Mouse (Mus musculus) stomach, postnatal 0 days (tissue): ENCODE data around the gene Col11a2. TPM values are rescaled to one million over a fixed set of nuclear protein-coding genes. Genes with fewer than 3 reads are reported as not detected.

Source experiments
- ATAC-seq: fragments of 200-750 bp; cut with Nextera tagmentation; 2 replicates; pipeline ENCODE4 v1.8.0; 2017; ENCODE audit not compliant: low FRiP score, low TSS enrichment
- DNase-seq: peaks from one replicate; pipeline ENCODE4 v3.0.0-alpha.2; 2016; ENCODE audit warnings: low spot score
- H3K27ac ChIP-seq: fragments of 300-500 bp; sonication (generic); replicated peaks from 2 replicates; pipeline ENCODE4 v1.5.1; 2014; ENCODE audit warnings: mild to moderate bottlenecking, control low read depth
- H3K27me3 ChIP-seq: fragments of 300-500 bp; sonication (generic); 2 replicates; pipeline ENCODE4 v1.6.1; 2014; ENCODE audit warnings: low read length; ENCODE audit not compliant: control insufficient read depth, insufficient read depth
- H3K36me3 ChIP-seq: fragments of 300-500 bp; sonication (generic); 2 replicates; pipeline ENCODE4 v1.6.1; 2014; ENCODE audit warnings: low read length, mixed read lengths; ENCODE audit not compliant: control insufficient read depth, insufficient read depth
- H3K4me1 ChIP-seq: fragments of 300-500 bp; sonication (generic); replicated peaks from 2 replicates; pipeline ENCODE4 v1.6.1; 2014; ENCODE audit warnings: antibody characterized with exemption; ENCODE audit not compliant: control insufficient read depth, insufficient read depth
- H3K4me2 ChIP-seq: fragments of 300-500 bp; sonication (generic); replicated peaks from 2 replicates; pipeline ENCODE4 v1.6.1; 2014; ENCODE audit warnings: low read depth, mild to moderate bottlenecking, control low read depth, moderate library complexity
- H3K4me3 ChIP-seq: fragments of 300-500 bp; sonication (generic); 2 replicates; pipeline ENCODE4 v1.5.1; 2014; ENCODE audit warnings: low read depth, low read length, control low read depth
- H3K9ac ChIP-seq: fragments of 300-500 bp; sonication (generic); 2 replicates; pipeline ENCODE4 v1.6.1; 2014; ENCODE audit warnings: mild to moderate bottlenecking, low read length, control low read depth, mixed read lengths
- H3K9me3 ChIP-seq: fragments of 300-500 bp; sonication (generic); 2 replicates; pipeline ENCODE4 v1.6.1; 2016; ENCODE audit warnings: low read length; ENCODE audit not compliant: control insufficient read depth
- CTCF ChIP-seq: IDR thresholded peaks from 2 replicates; pipeline ENCODE4 v1.5.1; 2016; ENCODE audit warnings: antibody characterized with exemption, low read depth, mild to moderate bottlenecking, moderate library complexity
- EP300 ChIP-seq: optimal IDR thresholded peaks from 2 replicates; pipeline ENCODE3; 2016; ENCODE audit warnings: antibody characterized with exemption
- WGBS: fragments of 180-500 bp; shearing (Covaris S2); extraction: QIAGEN DNeasy Blood & Tissue Kit; methylation state at CpG from one replicate; pipeline ENCODE4 v1.1.7; 2014; 5-methylcytosine and 5-hydroxymethylcytosine counted together
- microRNA counts: library from miRNA; unstranded; fragments of <30 nt; microRNA quantifications from one replicate; lab custom pipeline; 2015
- microRNA-seq: library from miRNA; unstranded; fragments of <30 nt; microRNA quantifications from one replicate; pipeline ENCODE4, GENCODE M21; 2016
- polyA plus RNA-seq: library from polyadenylated mRNA; unstranded; fragments of >200 nt; fragmentation: Nextera tagmentation; extraction: Ambion mirVana; gene quantifications from 2 replicates; pipeline ENCODE4 v1.2.1, GENCODE M21; 2015

Col11a2 gene
- polyA plus RNA-seq, 1 experiment from 2014 or later, result 0.18 TPM

- no peaks in the 10 kb centered on the region for H3K9me3 ChIP-seq
- H3K36me3 ChIP-seq, result peaks cover 18% of the 10 kb centered on the region
- H3K4me1 ChIP-seq, result no peaks in the 10 kb centered on the region
- H3K4me2 ChIP-seq, result no peak overlapping the region
- WGBS, result 76% methylated on average over 7 of the region's 7 CpGs
- H3K4me3 ChIP-seq, result no peak overlapping the region
- TF ChIP-seq CTCF, result no peak
- no peak for TF ChIP-seq EP300
- H3K27me3 ChIP-seq, result no peaks in the 10 kb centered on the region
- ATAC-seq (0 out of 2 replicates have a peak, but pooled peaks have one; percentile 6), DNase-seq (no peak)
- H3K27ac ChIP-seq, result no peak overlapping the region
- no peak overlapping the region for H3K9ac ChIP-seq
Measured at GRCm38 (mm10) chr17:34107109-34107867, 68.1 kb downstream of the Col11a2 start.

DNA sequence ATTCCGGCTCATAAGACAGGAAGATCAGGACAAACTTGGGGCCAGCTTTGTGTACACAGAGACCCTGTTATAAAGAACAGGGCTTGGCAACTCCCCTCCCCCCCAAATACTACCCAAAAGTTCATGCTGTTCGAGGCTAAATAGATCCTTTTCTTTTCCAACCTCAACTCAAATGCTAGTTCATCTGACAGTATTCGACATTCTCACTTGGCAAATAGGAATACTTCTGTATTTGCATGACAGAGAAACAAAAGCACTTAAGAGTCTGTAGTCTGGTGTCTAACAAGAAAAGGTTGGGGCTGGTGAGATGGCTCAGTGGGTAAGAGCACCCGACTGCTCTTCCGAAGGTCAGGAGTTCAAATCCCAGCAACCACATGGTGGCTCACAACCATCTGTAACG is 69.2 kb downstream of the Col11a2 start:
- ATAC-seq, result no peak
- Histone ChIP-seq H3K27me3 (no peaks in the 10 kb centered on the region), H3K4me3 (no peak overlapping the region), H3K27ac (no peak overlapping the region), H3K36me3 (peaks cover 29% of the 10 kb centered on the region), H3K9me3 (no peaks in the 10 kb centered on the region), H3K4me1 (no peaks in the 10 kb centered on the region), H3K9ac (no peak overlapping the region), H3K4me2 (no peak overlapping the region)
- no peak for DNase-seq
- WGBS, result 80% methylated on average over 5 of the region's 6 CpGs
- TF ChIP-seq CTCF (no peak), EP300 (no peak)

DNA sequence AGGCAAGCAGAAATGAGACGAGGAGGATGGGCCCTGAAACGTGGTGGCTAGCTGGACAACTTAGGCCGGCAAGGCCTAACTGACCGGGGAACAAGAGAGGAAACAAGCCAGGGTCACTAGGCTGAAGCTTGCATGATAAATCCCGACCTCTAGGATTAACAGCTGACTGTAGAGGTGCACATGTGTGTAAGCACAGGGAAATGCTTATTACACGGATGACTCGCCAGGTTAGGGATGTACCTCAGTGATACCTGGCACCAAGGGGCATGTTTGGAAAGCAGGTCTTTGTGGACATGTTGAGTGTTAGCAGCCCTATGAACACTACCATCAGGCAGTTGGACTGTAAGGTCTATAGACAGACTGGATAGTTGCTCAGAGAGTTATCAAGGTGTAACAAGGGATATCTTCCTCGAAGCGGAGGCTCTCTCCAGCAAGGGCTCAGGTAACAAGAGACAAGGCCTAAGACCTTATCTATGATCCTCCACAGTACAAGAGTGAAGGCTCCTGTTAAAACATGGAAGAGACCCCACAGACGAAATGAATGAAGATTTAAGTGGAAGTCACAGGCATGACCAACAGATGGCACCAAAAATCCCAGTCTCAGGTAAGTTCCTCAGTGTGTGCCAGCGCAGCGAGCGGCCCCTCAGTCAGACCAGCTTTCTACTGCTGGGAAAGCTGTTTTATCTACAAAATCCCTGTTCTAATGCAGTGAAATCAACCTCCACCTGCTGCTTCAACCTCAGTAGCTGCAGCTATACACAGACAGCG is 70.0 kb downstream of the Col11a2 start:
- Histone ChIP-seq H3K9me3 (no peaks in the 10 kb centered on the region), H3K36me3 (peaks cover 36% of the 10 kb centered on the region), H3K9ac (no peak overlapping the region), H3K4me3 (no peak overlapping the region), H3K4me1 (no peaks in the 10 kb centered on the region), H3K4me2 (no peak overlapping the region), H3K27me3 (no peaks in the 10 kb centered on the region), H3K27ac (peak overlapping the region; percentile 20; the same call in 1 of the 2 replicates)
- DNase-seq (no peak), ATAC-seq (peak; percentile 22; the same call in 1 of the 2 replicates)
- 77% methylated on average over 14 of the region's 14 CpGs for WGBS
- no peak for TF ChIP-seq EP300
- TF ChIP-seq CTCF, result peak; percentile 50

GRCm38 (mm10) chr17:34109806-34110195 is 70.6 kb downstream of the Col11a2 start:
- no peak overlapping the region for H3K9ac ChIP-seq
- no peak overlapping the region for H3K4me2 ChIP-seq
- no peaks in the 10 kb centered on the region for H3K9me3 ChIP-seq
- H3K4me1 ChIP-seq, result no peaks in the 10 kb centered on the region
- H3K27me3 ChIP-seq, result no peaks in the 10 kb centered on the region
- 65% methylated on average over 3 of the region's 3 CpGs for WGBS
- peak overlapping the region; percentile 20; the same call in 1 of the 2 replicates for H3K27ac ChIP-seq
- TF ChIP-seq EP300, result no peak
- no peak for TF ChIP-seq CTCF
- DNase-seq, result no peak
- peak; percentile 49 for ATAC-seq
- no peak overlapping the region for H3K4me3 ChIP-seq
- H3K36me3 ChIP-seq, result peaks cover 40% of the 10 kb centered on the region

DNA sequence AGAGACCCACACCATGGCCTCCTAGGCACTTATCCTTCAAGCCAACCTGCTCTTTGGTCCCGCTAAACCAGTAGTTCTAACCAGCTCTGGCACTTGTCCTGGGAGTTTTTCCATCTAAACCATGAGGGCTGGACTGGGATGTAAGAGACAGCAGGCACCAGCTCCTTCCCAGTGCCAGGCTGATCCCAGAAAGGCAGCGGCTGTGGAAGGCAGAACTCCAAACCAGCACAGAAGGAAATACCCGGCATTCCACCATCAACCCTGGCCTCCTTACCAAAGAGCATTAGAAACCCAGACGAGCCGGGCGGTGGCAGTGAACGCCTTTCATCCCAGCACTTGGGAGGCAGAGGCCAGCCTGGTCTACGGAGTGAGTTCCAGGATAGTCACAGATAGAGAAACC is 71.1 kb downstream of the Col11a2 start:
- DNase-seq, result no peak
- Histone ChIP-seq H3K9ac (no peak overlapping the region), H3K9me3 (no peaks in the 10 kb centered on the region), H3K4me1 (no peaks in the 10 kb centered on the region), H3K36me3 (peaks cover 46% of the 10 kb centered on the region), H3K4me2 (no peak overlapping the region), H3K27ac (no peak overlapping the region; the same call in 1 of the 2 replicates), H3K27me3 (no peaks in the 10 kb centered on the region), H3K4me3 (no peak overlapping the region)
- TF ChIP-seq CTCF (no peak), EP300 (no peak)
- WGBS, result 51% methylated on average over 8 of the region's 8 CpGs
- ATAC-seq, result peak; percentile 6; the same call in 1 of the 2 replicates

GRCm38 (mm10) chr17:34114114-34114513 is 74.9 kb downstream of the Col11a2 start:
- H3K9ac ChIP-seq, result no peak overlapping the region
- no peak overlapping the region for H3K4me2 ChIP-seq
- H3K36me3 ChIP-seq, result peaks cover 61% of the 10 kb centered on the region
- H3K4me1 ChIP-seq, result no peaks in the 10 kb centered on the region
- no peak overlapping the region for H3K4me3 ChIP-seq
- ATAC-seq, result no peak
- 89% methylated on average over 7 of the region's 7 CpGs for WGBS
- no peak for DNase-seq
- H3K27ac ChIP-seq, result no peak overlapping the region
- no peaks in the 10 kb centered on the region for H3K27me3 ChIP-seq
- TF ChIP-seq EP300, result no peak
- no peak for TF ChIP-seq CTCF
- H3K9me3 ChIP-seq, result no peaks in the 10 kb centered on the region

MicroRNAs within 50 kb of the gene (microRNA counts, 519-probe panel; counts per million panel counts)
- not detected for microRNA mmu-miR-219 (lab: Ali Mortazavi, UCI)

Small RNA genes lying within 50 kb of the gene (microRNA-seq; reads per million reads assigned to microRNA genes)
- gene Mir219a-1 (not detected), gene Mir219c (not detected)

Other genes starting within 250 kb of the Col11a2 start
- gene Kank3, start 228.9 kb upstream of the Col11a2 start, polyA plus RNA-seq, result 17.1 and 20.3 TPM in 2 replicates
- 1,008 and 1,055 TPM in 2 replicates for gene Rps28, start 214.9 kb upstream of the Col11a2 start, polyA plus RNA-seq
- 497 TPM in 2 replicates for gene Ndufa7, start 214.9 kb upstream of the Col11a2 start, polyA plus RNA-seq
- 32.7 and 38.2 TPM in 2 replicates for gene Cd320, start 196.3 kb upstream of the Col11a2 start, polyA plus RNA-seq
- not detected in 2 replicates for gene Gm7029, start 165.6 kb upstream of the Col11a2 start, polyA plus RNA-seq
- 1.3 and 1.7 TPM in 2 replicates for gene Kifc1, start 148.8 kb upstream of the Col11a2 start, polyA plus RNA-seq
- 1.1 TPM in 2 replicates for gene Platr17, start 134.3 kb upstream of the Col11a2 start, polyA plus RNA-seq
- 18.1 and 22.4 TPM in 2 replicates for gene Daxx, start 130.0 kb upstream of the Col11a2 start, polyA plus RNA-seq
- gene Tapbp, start 123.5 kb upstream of the Col11a2 start, polyA plus RNA-seq, result 63.7 and 72.4 TPM in 2 replicates
- gene Zbtb22, start 123.5 kb upstream of the Col11a2 start, polyA plus RNA-seq, result 10.7 and 12.2 TPM in 2 replicates
- 18.6 and 24.4 TPM in 2 replicates for gene Rgl2, start 109.9 kb upstream of the Col11a2 start, polyA plus RNA-seq
- gene Pfdn6, start 99.1 kb upstream of the Col11a2 start, polyA plus RNA-seq, result 92.7 and 96.8 TPM in 2 replicates
- gene Wdr46, start 98.8 kb upstream of the Col11a2 start, polyA plus RNA-seq, result 17.1 and 20.2 TPM in 2 replicates
- gene B3galt4, start 87.9 kb upstream of the Col11a2 start, polyA plus RNA-seq, result 15.0 and 15.2 TPM in 2 replicates
- 24.7 and 26.3 TPM in 2 replicates for gene Vps52, start 83.6 kb upstream of the Col11a2 start, polyA plus RNA-seq
- gene Rps18, start 83.4 kb upstream of the Col11a2 start, polyA plus RNA-seq, result 1,740 and 1,781 TPM in 2 replicates
- gene H2-K1, start 39.1 kb upstream of the Col11a2 start, polyA plus RNA-seq, result 129 and 130 TPM in 2 replicates
- gene Ring1, start 14.8 kb upstream of the Col11a2 start, polyA plus RNA-seq, result 13.3 and 14.6 TPM in 2 replicates
- gene H2-Ke6, start 11.4 kb upstream of the Col11a2 start, polyA plus RNA-seq, result 37.6 and 42.4 TPM in 2 replicates
- gene Slc39a7, start 7.8 kb upstream of the Col11a2 start, polyA plus RNA-seq, result 114 and 118 TPM in 2 replicates
- gene Rxrb, start 7.6 kb upstream of the Col11a2 start, polyA plus RNA-seq, result 25.0 and 26.9 TPM in 2 replicates
- gene H2-Oa, start 52.9 kb downstream of the Col11a2 start, polyA plus RNA-seq, result 0.25 and 0.29 TPM in 2 replicates
- 9.1 and 9.5 TPM in 2 replicates for gene H2-DMa, start 80.1 kb downstream of the Col11a2 start, polyA plus RNA-seq
- 45.0 and 48.1 TPM in 2 replicates for gene Brd2, start 83.2 kb downstream of the Col11a2 start, polyA plus RNA-seq
- gene H2-DMb2, start 103.9 kb downstream of the Col11a2 start, polyA plus RNA-seq, result 0.45 and 0.53 TPM in 2 replicates
- 2.1 and 2.6 TPM in 2 replicates for gene H2-DMb1, start 113.6 kb downstream of the Col11a2 start, polyA plus RNA-seq
- 7.0 and 8.3 TPM in 2 replicates for gene Tap1, start 148.1 kb downstream of the Col11a2 start, polyA plus RNA-seq
- 11.9 and 12.8 TPM in 2 replicates for gene Psmb9, start 148.3 kb downstream of the Col11a2 start, polyA plus RNA-seq
- 15.5 and 16.2 TPM in 2 replicates for gene Psmb8, start 158.3 kb downstream of the Col11a2 start, polyA plus RNA-seq
- 5.8 and 5.9 TPM in 2 replicates for gene Tap2, start 164.1 kb downstream of the Col11a2 start, polyA plus RNA-seq
- gene H2-Ob, start 199.5 kb downstream of the Col11a2 start, polyA plus RNA-seq, result 0.13 and 0.16 TPM in 2 replicates
- 19.3 and 20.1 TPM in 2 replicates for gene H2-Ab1, start 218.3 kb downstream of the Col11a2 start, polyA plus RNA-seq
- gene H2-Aa, start 248.4 kb downstream of the Col11a2 start, polyA plus RNA-seq, result 6.8 and 8.2 TPM in 2 replicates